Mouse (Mus musculus) CH12.LX (cell line): ENCODE data around the gene Tm9sf2. TPM values are rescaled to one million over a fixed set of nuclear protein-coding genes. Genes with fewer than 3 reads are reported as not detected.

Source experiments
- DNase-seq: peaks from one replicate; pipeline ENCODE4 v3.0.0-alpha.2; 2013; ENCODE audit errors: extremely low read depth
- H3K27ac ChIP-seq: 2 replicates; pipeline ENCODE4 v1.5.1; 2012; ENCODE audit warnings: low read depth, mild to moderate bottlenecking, control low read depth, moderate library complexity; ENCODE audit not compliant: insufficient read depth
- H3K27me3 ChIP-seq: replicated peaks from 2 replicates; pipeline ENCODE3; 2012; ENCODE audit warnings: inconsistent platforms
- H3K36me3 ChIP-seq, 2 experiments: replicated peaks in 1 of 2; 2 replicates each; pipeline versions ENCODE3 to v1.6.1; 2012; ENCODE audit warnings: inconsistent platforms in 1 of 2, low read length in 1 of 2, mild to moderate bottlenecking in 1 of 2, mixed read lengths in 1 of 2, moderate library complexity in 1 of 2; ENCODE audit not compliant: control insufficient read depth in 1 of 2, insufficient read depth in 1 of 2
- H3K4me1 ChIP-seq, 2 experiments: 2 replicates each; pipeline ENCODE4 v1.6.1; 2012; ENCODE audit warnings: inconsistent platforms in 1 of 2, moderate library complexity in 1 of 2; ENCODE audit not compliant: insufficient read depth in 2 of 2, control insufficient read depth in 1 of 2
- H3K4me2 ChIP-seq: 2 replicates; pipeline ENCODE4 v1.6.1; 2012; ENCODE audit warnings: low read depth, mild to moderate bottlenecking, control low read depth; ENCODE audit not compliant: poor library complexity, insufficient read depth, severe bottlenecking
- H3K4me3 ChIP-seq, 3 experiments: fragments of 150-350 bp in 1 of 3; sonication (generic) in 1 of 3; replicated peaks in 1 of 3; 2 replicates each; pipeline versions ENCODE3 to v1.5.1; 2011 to 2012; ENCODE audit warnings: low read depth in 2 of 3, low read length in 2 of 3, mild to moderate bottlenecking in 2 of 3, moderate library complexity in 2 of 3, control low read depth in 1 of 3, improper control_type of control experiment in 1 of 3, inconsistent platforms in 1 of 3, mixed read lengths in 1 of 3; ENCODE audit not compliant: poor library complexity in 1 of 3
- H3K79me2 ChIP-seq: replicated peaks from 2 replicates; pipeline ENCODE4 v1.6.1; 2012; ENCODE audit warnings: mild to moderate bottlenecking, moderate library complexity; ENCODE audit not compliant: control insufficient read depth, poor library complexity, insufficient read depth, severe bottlenecking; ENCODE audit errors: extremely low read depth
- H3K9ac ChIP-seq: 2 replicates; pipeline ENCODE4 v1.6.1; 2012; ENCODE audit warnings: low read depth, mild to moderate bottlenecking, control low read depth, moderate library complexity; ENCODE audit not compliant: insufficient read depth
- H3K9me3 ChIP-seq: replicated peaks from 2 replicates; pipeline ENCODE3; 2012; ENCODE audit warnings: low read length, inconsistent platforms, mixed read lengths
- CHD1 ChIP-seq: IDR thresholded peaks from 2 replicates; pipeline ENCODE4 v1.6.1; 2012; ENCODE audit warnings: low read depth, low read length, improper control_type of control experiment, inconsistent platforms
- CHD2 ChIP-seq: IDR thresholded peaks from 2 replicates; pipeline ENCODE4 v1.6.1; 2011; ENCODE audit warnings: low read length, improper control_type of control experiment
- E2F4 ChIP-seq: IDR thresholded peaks from 2 replicates; pipeline ENCODE4 v1.6.1; 2011; ENCODE audit warnings: low read depth, low read length, improper control_type of control experiment; ENCODE audit not compliant: insufficient replicate concordance
- ELF1 ChIP-seq: IDR thresholded peaks from 2 replicates; pipeline ENCODE4 v1.6.1; 2014; ENCODE audit warnings: low read depth, mild to moderate bottlenecking, inconsistent platforms, low read length, improper control_type of control experiment
- EP300 ChIP-seq: IDR thresholded peaks from 2 replicates; pipeline ENCODE4 v1.6.1; 2011; ENCODE audit warnings: low read length, improper control_type of control experiment
- HCFC1 ChIP-seq: IDR thresholded peaks from 2 replicates; pipeline ENCODE4 v1.6.1; 2012; ENCODE audit warnings: low read depth, mild to moderate bottlenecking, inconsistent platforms, low read length, improper control_type of control experiment
- JUND ChIP-seq: conservative IDR thresholded peaks from 2 replicates; pipeline ENCODE4 v1.6.1; 2011; ENCODE audit warnings: low read depth, low read length, improper control_type of control experiment
- MAFK ChIP-seq: IDR thresholded peaks from 2 replicates; pipeline ENCODE4 v1.6.1; 2011; ENCODE audit warnings: low read length, improper control_type of control experiment; ENCODE audit not compliant: insufficient replicate concordance
- MAX ChIP-seq: IDR thresholded peaks from 2 replicates; pipeline ENCODE4 v1.6.1; 2011; ENCODE audit warnings: low read length, improper control_type of control experiment
- MEF2A ChIP-seq: IDR thresholded peaks from 2 replicates; pipeline ENCODE4 v1.6.1; 2014; ENCODE audit warnings: low read depth, mild to moderate bottlenecking, inconsistent platforms, low read length, improper control_type of control experiment, borderline replicate concordance
- MXI1 ChIP-seq: IDR thresholded peaks from 2 replicates; pipeline ENCODE4 v1.6.1; 2011; ENCODE audit warnings: mild to moderate bottlenecking, low read depth, low read length, improper control_type of control experiment
- NRF1 ChIP-seq: IDR thresholded peaks from 2 replicates; pipeline ENCODE4 v1.6.1; 2014; ENCODE audit warnings: low read depth, mild to moderate bottlenecking, inconsistent platforms, low read length, improper control_type of control experiment, moderate library complexity
- RCOR1 ChIP-seq: conservative IDR thresholded peaks from 2 replicates; pipeline ENCODE4 v1.6.1; 2012; ENCODE audit warnings: low read depth, mild to moderate bottlenecking, inconsistent platforms, low read length, improper control_type of control experiment
- SIN3A ChIP-seq: IDR thresholded peaks from 2 replicates; pipeline ENCODE4 v1.6.1; 2012; ENCODE audit warnings: low read length, improper control_type of control experiment, inconsistent platforms
- TCF12 ChIP-seq: IDR thresholded peaks from 2 replicates; pipeline ENCODE4 v1.6.1; 2014; ENCODE audit warnings: low read depth, mild to moderate bottlenecking, inconsistent platforms, low read length, improper control_type of control experiment
- UBTF ChIP-seq: IDR thresholded peaks from 2 replicates; pipeline ENCODE4 v1.6.1; 2012; ENCODE audit warnings: low read depth, mild to moderate bottlenecking, inconsistent platforms, low read length, improper control_type of control experiment, moderate library complexity
- USF1 ChIP-seq: IDR thresholded peaks from 2 replicates; pipeline ENCODE4 v1.6.1; 2014; ENCODE audit warnings: low read depth, mild to moderate bottlenecking, inconsistent platforms, low read length, improper control_type of control experiment
- ZKSCAN1 ChIP-seq: IDR thresholded peaks from 2 replicates; pipeline ENCODE4 v1.6.1; 2012; ENCODE audit warnings: low read depth, inconsistent platforms, low read length, improper control_type of control experiment, borderline replicate concordance
- ZMIZ1 ChIP-seq: IDR thresholded peaks from 2 replicates; pipeline ENCODE4 v1.6.1; 2012; ENCODE audit warnings: low read depth, mild to moderate bottlenecking, inconsistent platforms, low read length, improper control_type of control experiment
- dilution Hi-C: fragments of 300-500 bp; cut with MboI; formaldehyde crosslinking; loops from 2 replicates; pipeline ENCODE4 v1.14.3; 2020; ENCODE audit warnings: low sequenced_read_pairs; ENCODE audit not compliant: extremely low pct_unique_long_range_greater_than_20kb, extremely low pct_ligation_motif_present
- in situ Hi-C: fragments of 300-500 bp; cut with MboI; formaldehyde crosslinking; loops from 3 replicates; pipeline ENCODE4 v1.14.3; 2019; ENCODE audit warnings: low sequenced_read_pairs, low pct_ligation_motif_present, low pct_unique_long_range_greater_than_20kb, mixed read lengths
- polyA plus RNA-seq: library from polyadenylated mRNA; unstranded; fragments of >175 nt; gene quantifications from 2 replicates; pipeline ENCODE4 v1.2.1, GENCODE M21; 2012; ENCODE audit warnings: low read depth; ENCODE audit not compliant: insufficient read length
- total RNA-seq, 2 experiments: library from RNA; depleted of rRNA; stranded (reverse); fragments of 300-350 nt in 1 of 2; fragments of >200 nt in 1 of 2; gene quantifications; 2 replicates each; pipeline ENCODE4 v1.2.3; 2012 to 2014

Tm9sf2 gene
- total and polyA plus RNA-seq, 3 experiments, result 49.2 to 108 (median 85.5) TPM

DNA sequence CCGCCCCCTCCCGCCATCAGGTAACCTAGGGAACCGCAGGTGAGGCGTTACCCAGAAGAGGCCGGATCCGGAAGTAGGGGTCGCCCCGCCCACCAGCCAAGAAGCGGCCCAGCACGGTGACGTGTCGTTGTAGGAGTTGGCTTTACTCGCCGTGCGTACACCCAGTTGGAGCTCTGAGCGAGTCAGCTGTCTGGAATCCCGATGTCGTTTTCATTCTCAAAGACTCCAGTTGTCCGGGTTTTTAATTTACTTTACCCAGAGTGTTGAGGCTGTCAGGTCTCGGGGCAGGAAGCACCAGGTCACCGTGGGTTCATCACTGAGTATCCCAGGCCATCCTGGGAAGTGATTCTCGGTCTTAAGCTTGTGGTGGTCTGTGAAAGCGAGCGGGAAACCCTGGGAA, 2.0 kb upstream of the Tm9sf2 start (continued):
- TF ChIP-seq CHD2, result peak; percentile 53; the same call in 1 of the 2 replicates
- TF ChIP-seq HCFC1, result peak; percentile 75
- peak; percentile 98 for TF ChIP-seq SIN3A
- peak; percentile 45; the same call in 1 of the 2 replicates for TF ChIP-seq NRF1
- TF ChIP-seq MAX, result peak; percentile 68
- peak; percentile 92 for TF ChIP-seq ELF1
- TF ChIP-seq TCF12, result peak; percentile 85
- TF ChIP-seq RCOR1, result 0 out of 2 replicates have a peak, but pooled peaks have one; percentile 57
- TF ChIP-seq ZMIZ1, result peak; percentile 87; the same call in 1 of the 2 replicates
- no peak for TF ChIP-seq ZKSCAN1
- 0 out of 2 replicates have a peak, but pooled peaks have one; percentile 47 for TF ChIP-seq E2F4
- no peak for TF ChIP-seq MAFK

DNA sequence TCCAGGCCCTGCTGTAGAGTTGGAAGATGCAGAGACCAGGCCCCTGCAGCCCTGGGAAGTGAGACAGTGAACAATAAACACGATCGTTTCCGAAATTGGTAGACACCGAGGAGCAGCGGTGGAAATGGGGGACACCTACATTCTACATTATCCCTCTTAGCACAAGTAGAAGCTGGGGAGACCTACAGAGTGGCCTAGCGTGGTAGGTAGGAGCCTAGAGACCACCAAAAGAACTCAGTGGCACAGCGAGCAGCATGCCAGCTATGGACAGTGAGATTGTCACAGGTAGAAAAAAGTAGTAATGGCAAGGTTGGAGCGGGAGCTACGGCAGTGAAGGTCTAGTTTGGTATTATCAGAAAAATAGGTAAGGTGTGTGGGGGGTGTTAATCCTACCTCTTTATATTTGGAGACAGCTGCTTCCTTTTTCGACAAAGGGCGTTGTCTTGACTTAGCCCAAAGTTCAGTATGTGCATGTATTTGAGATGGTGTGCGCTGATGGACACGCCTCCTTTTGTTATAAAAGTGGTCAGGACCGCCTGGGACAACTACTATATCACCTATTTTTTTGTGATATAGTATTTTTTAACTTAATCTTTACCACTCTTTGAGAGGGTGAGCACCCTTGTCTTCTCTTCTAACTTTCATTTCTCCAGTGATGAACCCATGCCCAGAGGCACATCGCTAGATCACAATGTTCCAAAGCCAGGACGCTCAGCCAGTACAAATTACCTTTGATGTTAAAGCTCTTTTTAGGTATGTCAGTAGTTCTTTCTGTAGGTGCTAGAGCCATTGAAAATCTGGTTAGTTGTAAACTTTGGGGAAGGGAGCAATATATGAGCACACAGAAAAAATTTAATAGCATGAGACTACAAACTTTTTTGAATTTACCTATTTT, 1.2 kb upstream of the Tm9sf2 start:
- H3K9ac ChIP-seq, result peak overlapping the region; percentile 80
- peak overlapping the region; percentile 100 for H3K4me2 ChIP-seq
- TF ChIP-seq EP300 (0 out of 2 replicates have a peak, but pooled peaks have one; percentile 15), MEF2A (0 out of 2 replicates have a peak, but pooled peaks have one; percentile 11), USF1 (no peak), SIN3A (peak; percentile 6; the same call in 1 of the 2 replicates), NRF1 (0 out of 2 replicates have a peak, but pooled peaks have one; percentile 9), ZKSCAN1 (no peak), UBTF (no peak), MXI1 (peak; percentile 33; the same call in 1 of the 2 replicates), CHD1 (no peak), JUND (no peak)
- H3K4me1 ChIP-seq, result peaks cover 0 to 32% of the 10 kb centered on the region in 2 experiments; a peak in 3 of 4 replicates
- peaks cover 5% of the 10 kb centered on the region for H3K9me3 ChIP-seq
- peaks cover 1 to 18% of the 10 kb centered on the region in 2 experiments for H3K36me3 ChIP-seq
- dilution Hi-C loops (no loop called here), in situ Hi-C loops (loop anchor here (5.0 kb wide), 1 partner anchor 33 kb away; no protein-coding TSS in a partner anchor)
- H3K27ac ChIP-seq, result peak overlapping the region; percentile 82
- H3K4me3 ChIP-seq, result peak overlapping the region; percentile 70 to 100 (median 71)
- no peaks in the 10 kb centered on the region for H3K27me3 ChIP-seq
- H3K79me2 ChIP-seq, result peaks cover 35% of the 10 kb centered on the region
- DNase-seq, result peak; percentile 27
